Mouse (Mus musculus) small intestine, adult 2 months (tissue): Measurements from ENCODE around the gene Ppox. TPM values are rescaled to one million over a fixed set of nuclear protein-coding genes. Genes with fewer than 3 reads are reported as not detected.
"Not testable (repeated sequence)": the region's sequence is repeated elsewhere in the genome, so short reads cannot be mapped to it uniquely, and the experiment has no call there.

Experiments
- H3K27ac ChIP-seq: fragments of 200-500 bp; 2 replicates; pipeline ENCODE4 v1.5.1; 2012; ENCODE audit warnings: low read depth, low read length, control low read depth, inconsistent platforms; ENCODE audit not compliant: insufficient read depth
- H3K27me3 ChIP-seq: fragments of 200-500 bp; 2 replicates; pipeline ENCODE4 v1.6.1; 2012; ENCODE audit warnings: mild to moderate bottlenecking, moderate library complexity, low read length, inconsistent platforms; ENCODE audit not compliant: control insufficient read depth, insufficient read depth
- H3K36me3 ChIP-seq: fragments of 200-500 bp; 2 replicates; pipeline ENCODE4 v1.6.1; 2012; ENCODE audit warnings: mild to moderate bottlenecking, low read length, control low read depth, inconsistent platforms; ENCODE audit not compliant: control insufficient read depth, insufficient read depth
- H3K4me1 ChIP-seq: fragments of 200-500 bp; 2 replicates; pipeline ENCODE4 v1.6.1; 2012; ENCODE audit warnings: low read length, inconsistent platforms, mixed read lengths; ENCODE audit not compliant: control insufficient read depth, insufficient read depth, insufficient read length
- H3K4me3 ChIP-seq: fragments of 200-500 bp; 2 replicates; pipeline ENCODE4 v1.5.1; 2012; ENCODE audit warnings: low read depth, mild to moderate bottlenecking, control low read depth, inconsistent platforms, low read length, moderate library complexity
- CTCF ChIP-seq: fragments of 200-500 bp; IDR thresholded peaks from 2 replicates; pipeline ENCODE4 v1.5.1; 2012; ENCODE audit warnings: low read depth, mild to moderate bottlenecking, control low read depth, inconsistent platforms, low read length, moderate library complexity, mixed read lengths; ENCODE audit not compliant: insufficient replicate concordance, insufficient read length; ENCODE audit errors: extremely low read depth
- POLR2A ChIP-seq: fragments of 200-500 bp; IDR thresholded peaks from 2 replicates; pipeline ENCODE4 v1.6.1; 2012; ENCODE audit warnings: low read depth, mild to moderate bottlenecking, control low read depth, inconsistent platforms, low read length, moderate library complexity
- WGBS: fragments of 180-500 bp; shearing (Covaris S2); methylation state at CpG from one replicate; pipeline ENCODE4 v1.1.7; 2018; 5-methylcytosine and 5-hydroxymethylcytosine counted together
- polyA plus RNA-seq: library from polyadenylated mRNA; depleted of rRNA; stranded (reverse); fragments of >200 nt; gene quantifications from 2 replicates; pipeline ENCODE4 v1.2.3, GENCODE M21; 2012

Gene Ppox
- polyA plus RNA-seq, 1 experiment = 23.4 TPM

GRCm38 (mm10) chr1:171322012-171322411, 41.0 kb upstream of the Ppox start:
- Histone ChIP-seq H3K27ac (no peak overlapping the region), H3K27me3 (no peaks in the 10 kb centered on the region), H3K4me1 (peaks cover 7% of the 10 kb centered on the region; the same call in 1 of the 2 replicates), H3K36me3 (no peaks in the 10 kb centered on the region), H3K4me3 (no peak overlapping the region)
- 67% methylated on average over 1 of the region's 1 CpGs for WGBS
- no peak for TF ChIP-seq CTCF
- TF ChIP-seq POLR2A = no peak

DNA sequence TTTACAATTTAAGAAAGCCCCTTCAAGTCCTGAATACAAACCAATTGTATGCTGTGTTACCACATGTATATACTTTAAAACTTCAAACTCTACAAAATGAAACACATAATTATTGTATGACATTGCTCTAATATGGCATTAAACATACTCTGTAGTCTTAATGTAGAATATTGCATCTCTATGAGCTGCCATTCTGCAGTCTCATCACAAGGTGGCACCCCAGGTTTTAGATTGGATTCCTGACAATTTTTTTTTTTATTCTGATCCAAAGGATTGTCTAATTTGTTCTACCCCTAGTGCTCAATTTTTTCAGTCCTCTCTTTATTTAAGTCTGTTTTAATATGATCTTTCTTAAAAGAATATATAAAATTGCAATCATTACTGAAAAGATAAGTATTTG, 40.4 kb upstream of the Ppox start:
- Histone ChIP-seq H3K36me3 (no peaks in the 10 kb centered on the region), H3K4me1 (peaks cover 7% of the 10 kb centered on the region; the same call in 1 of the 2 replicates), H3K27ac (no peak overlapping the region), H3K27me3 (no peaks in the 10 kb centered on the region), H3K4me3 (no peak overlapping the region)
- TF ChIP-seq CTCF (no peak), POLR2A (no peak)

GRCm38 (mm10) chr1:171320151-171320550, 39.2 kb upstream of the Ppox start:
- WGBS = 42% methylated on average over 5 of the region's 5 CpGs

GRCm38 (mm10) chr1:171319748-171320147, 38.8 kb upstream of the Ppox start:
- no peaks in the 10 kb centered on the region for H3K27me3 ChIP-seq
- 30% methylated on average over 7 of the region's 7 CpGs for WGBS
- TF ChIP-seq CTCF (no peak), POLR2A (no peak)
- H3K4me1 ChIP-seq = peaks cover 5% of the 10 kb centered on the region; the same call in 1 of the 2 replicates
- no peak overlapping the region for H3K4me3 ChIP-seq
- no peaks in the 10 kb centered on the region for H3K36me3 ChIP-seq
- H3K27ac ChIP-seq = no peak overlapping the region

More at GRCm38 (mm10) chr1:171320151-171320550, 39.2 kb upstream of the Ppox start:
- Histone ChIP-seq H3K36me3 (no peaks in the 10 kb centered on the region), H3K4me1 (peaks cover 5% of the 10 kb centered on the region; the same call in 1 of the 2 replicates), H3K27ac (no peak overlapping the region), H3K4me3 (0 out of 2 replicates have a peak overlapping the region, but pooled peaks have one; percentile 24), H3K27me3 (no peaks in the 10 kb centered on the region)
- no peak for TF ChIP-seq CTCF
- TF ChIP-seq POLR2A = no peak

DNA sequence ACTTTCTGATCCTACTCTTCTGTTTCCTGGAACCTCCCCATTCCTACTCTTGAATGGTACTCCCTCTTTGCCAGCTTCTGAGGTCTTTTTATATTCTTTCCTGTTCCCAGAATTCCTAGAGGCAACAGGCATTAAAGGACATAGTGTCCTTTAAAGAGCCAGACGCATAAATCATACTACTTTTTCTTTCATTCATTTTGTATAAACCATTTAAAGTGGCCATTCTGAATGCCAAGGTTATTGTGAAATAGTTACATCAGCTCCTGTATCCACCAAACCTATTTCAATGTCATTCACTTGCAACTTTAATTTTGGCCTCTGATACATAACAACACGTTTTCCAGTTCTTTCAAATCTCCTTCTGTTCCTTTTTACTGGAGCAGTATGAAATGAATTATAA, 28.3 kb upstream of the Ppox start:
- WGBS = 72% methylated on average over 2 of the region's 2 CpGs
- no peak overlapping the region for H3K27ac ChIP-seq
- H3K4me3 ChIP-seq = no peak overlapping the region
- H3K36me3 ChIP-seq = no peaks in the 10 kb centered on the region
- 0 out of 2 replicates have a peak, but pooled peaks cover 2% of the 10 kb centered on the region for H3K27me3 ChIP-seq
- H3K4me1 ChIP-seq = no peaks in the 10 kb centered on the region
- TF ChIP-seq POLR2A = no peak
- no peak for TF ChIP-seq CTCF

- not testable (repeated sequence) for H3K4me3 ChIP-seq, H3K27me3 ChIP-seq, H3K36me3 ChIP-seq, H3K4me1 ChIP-seq, H3K27ac ChIP-seq
- 63% methylated on average over 5 of the region's 5 CpGs for WGBS
Measured at GRCm38 (mm10) chr1:171306157-171306556, 25.2 kb upstream of the Ppox start.

DNA sequence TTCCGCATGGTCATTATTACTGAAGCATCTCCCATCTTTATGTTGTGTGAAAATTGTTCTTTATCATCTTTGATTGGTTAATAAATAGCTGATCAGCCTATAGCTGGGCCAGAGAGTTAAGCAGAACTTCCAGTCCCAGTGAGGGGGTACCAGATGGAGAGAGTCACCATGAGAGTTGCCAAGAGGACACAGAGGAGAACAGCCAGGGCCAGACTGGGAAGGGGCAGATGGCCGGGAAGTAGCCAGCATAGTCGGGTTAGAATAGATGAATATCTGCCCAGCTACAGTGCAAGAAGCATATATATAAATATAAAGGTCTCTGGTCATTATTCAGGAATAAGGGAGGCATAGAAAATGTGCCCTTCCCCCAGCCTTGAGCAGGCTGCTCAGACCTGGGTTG, 17.2 kb upstream of the Ppox start:
- Histone ChIP-seq H3K27ac (no peak overlapping the region), H3K4me1 (peaks cover 4% of the 10 kb centered on the region; the same call in 1 of the 2 replicates), H3K4me3 (no peak overlapping the region), H3K27me3 (no peaks in the 10 kb centered on the region), H3K36me3 (no peaks in the 10 kb centered on the region)
- TF ChIP-seq POLR2A (no peak), CTCF (no peak)
- 67% methylated on average over 3 of the region's 3 CpGs for WGBS

- TF ChIP-seq POLR2A (no peak), CTCF (no peak)
- Histone ChIP-seq H3K27ac (peak overlapping the region; percentile 94), H3K27me3 (no peaks in the 10 kb centered on the region), H3K36me3 (no peaks in the 10 kb centered on the region), H3K4me1 (peaks cover 8% of the 10 kb centered on the region; the same call in 1 of the 2 replicates), H3K4me3 (peak overlapping the region; percentile 76; the same call in 1 of the 2 replicates)
- 11% methylated on average over 3 of the region's 3 CpGs for WGBS
Measured at GRCm38 (mm10) chr1:171295063-171295402, 14.0 kb upstream of the Ppox start.
